Mouse (Mus musculus) kidney, adult 10 weeks (tissue): ENCODE results near the gene Rprd2. TPM values are rescaled to one million over a fixed set of nuclear protein-coding genes. Genes with fewer than 3 reads are reported as not detected.

Source experiments
- polyA plus RNA-seq: library from polyadenylated mRNA; stranded (reverse); fragments of 350-450 nt; fragmentation: Illumina TruSeq; extraction: RNeasy Lipid Tissue Mini Kit (QIAGEN cat#74804); gene quantifications from one replicate; pipeline ENCODE4 v1.2.3, GENCODE M21; 2014; ENCODE audit warnings: low read depth, low replicate concordance

Gene Rprd2
- polyA plus RNA-seq = 27.9 TPM

GRCm38 (mm10) chr3:95818571-95819288 lies at the start of gene Rprd2:
Rprd2 (minus strand) TSS chr3:95818863.

GRCm38 (mm10) chr3:95855502-95856089 lies 36.9 kb upstream of the Rprd2 start, which contains the start of gene Prpf3:
Prpf3 (minus strand) TSS chr3:95855885.

GRCm38 (mm10) chr3:95760106-95760505 lies 58.6 kb downstream of the Rprd2 start, which contains the start of gene Tars2:
Tars2 (minus strand) TSS chr3:95760206.

GRCm38 (mm10) chr3:95739353-95740104 lies 79.1 kb downstream of the Rprd2 start, which contains the start of gene Ecm1:
Ecm1 (minus strand) TSS chr3:95739569.

Other genes with a start within 250 kb of the Rprd2 start
- gene Golph3l, start 229.9 kb downstream of the Rprd2 start, polyA plus RNA-seq = 68.9 TPM
- 43.8 TPM for gene Ensa, start 193.9 kb downstream of the Rprd2 start, polyA plus RNA-seq
- 200 TPM for gene Mcl1, start 160.1 kb downstream of the Rprd2 start, polyA plus RNA-seq
- 0.28 TPM for gene Adamtsl4, start 130.9 kb downstream of the Rprd2 start, polyA plus RNA-seq
- gene Ecm1, start 79.3 kb downstream of the Rprd2 start, polyA plus RNA-seq = 7.1 TPM
- 13.5 TPM for gene Tars2, start 58.7 kb downstream of the Rprd2 start, polyA plus RNA-seq
- 30.5 TPM for gene Prpf3, start 37.0 kb upstream of the Rprd2 start, polyA plus RNA-seq
- gene Mrps21, start 52.7 kb upstream of the Rprd2 start, polyA plus RNA-seq = 50.7 TPM
- not detected for gene Ciart, start 63.4 kb upstream of the Rprd2 start, polyA plus RNA-seq
- 14.9 TPM for gene BC028528, start 73.1 kb upstream of the Rprd2 start, polyA plus RNA-seq
- gene Aph1a, start 75.1 kb upstream of the Rprd2 start, polyA plus RNA-seq = 31.4 TPM
- gene Car14, start 85.8 kb upstream of the Rprd2 start, polyA plus RNA-seq = 113 TPM
- 152 TPM for gene Anp32e, start 110.4 kb upstream of the Rprd2 start, polyA plus RNA-seq
- 3.1 TPM for gene Plekho1, start 177.1 kb upstream of the Rprd2 start, polyA plus RNA-seq
- 54.3 TPM for gene Vps45, start 239.6 kb upstream of the Rprd2 start, polyA plus RNA-seq